In genomic region chr14:28181070-28181825, GRCm38 (mm10) we compare ENCODE assay signal across 23 mouse cellular contexts.
DNase-seq lines count a peak whose midpoint lies in the region; ATAC-seq lines count a peak whose summit lies in the region.
"Had no signal": no experiment of that assay in that cellular context is flagged by ENCODE, and none has a peak within 500 bp of the region (broad histone marks: within the 10 kb centered on the region; RNA-seq: fewer than 3 reads in every experiment).

No protein-coding gene starts in this region.

- H3K9ac ChIP-seq in heart, embryonic 11.5 days (ENCODE audit: low read depth, low read length): no peak overlapping the region
- no peak overlapping the region for H3K9ac ChIP-seq in midbrain, embryonic 16.5 days (ENCODE audit: low read depth, low read length)
- H3K9ac ChIP-seq: forebrain, embryonic 15.5 days; hindbrain, embryonic 15.5 days; kidney, embryonic 15.5 days; limb, embryonic 13.5 days; liver, embryonic 13.5 days; midbrain, embryonic 13.5 days; neural tube, embryonic 13.5 days had no signal

- no peak for ATAC-seq in heart, embryonic 11.5 days (replicated peaks; ENCODE audit: insufficient number of reproducible peaks, low FRiP score, low TSS enrichment)
- no peak for ATAC-seq in midbrain, embryonic 16.5 days
- no peak for ATAC-seq in megakaryocyte progenitor cell, adult 5-6 weeks (replicated peaks; ENCODE audit: poor library complexity)
- ATAC-seq: forebrain, embryonic 15.5 days; intestine, postnatal 0 days; midbrain, embryonic 13.5 days had no signal

- H3K4me3 ChIP-seq in heart, embryonic 11.5 days (ENCODE audit: low read depth, low read length): no peak overlapping the region
- no peak overlapping the region for H3K4me3 ChIP-seq in midbrain, embryonic 10.5 days
- no peak overlapping the region for H3K4me3 ChIP-seq in midbrain, embryonic 16.5 days (ENCODE audit: low read depth, low read length)
- no peak overlapping the region for H3K4me3 ChIP-seq in heart, embryonic 10.5 days
- H3K4me3 ChIP-seq: forebrain, embryonic 15.5 days; hindbrain, embryonic 15.5 days; kidney, embryonic 15.5 days; limb, embryonic 13.5 days; liver, embryonic 13.5 days; midbrain, embryonic 13.5 days; neural tube, embryonic 13.5 days had no signal

- no peaks in the 10 kb centered on the region for H3K9me3 ChIP-seq in heart, embryonic 11.5 days (replicated peaks; ENCODE audit: control insufficient read depth, low read length)
- no peaks in the 10 kb centered on the region for H3K9me3 ChIP-seq in midbrain, embryonic 10.5 days (replicated peaks)
- no peaks in the 10 kb centered on the region for H3K9me3 ChIP-seq in midbrain, embryonic 16.5 days (replicated peaks; ENCODE audit: control insufficient read depth, low read length, poor library complexity, severe bottlenecking)
- H3K9me3 ChIP-seq in heart, embryonic 10.5 days: no peaks in the 10 kb centered on the region
- H3K9me3 ChIP-seq: forebrain, embryonic 15.5 days; hindbrain, embryonic 15.5 days; kidney, embryonic 15.5 days; limb, embryonic 13.5 days; liver, embryonic 13.5 days; midbrain, embryonic 13.5 days; neural tube, embryonic 13.5 days had no signal

- no peaks in the 10 kb centered on the region for H3K4me1 ChIP-seq in heart, embryonic 11.5 days (ENCODE audit: control insufficient read depth, insufficient read depth, low read length)
- H3K4me1 ChIP-seq in midbrain, embryonic 10.5 days: peaks cover 14% of the 10 kb centered on the region
- no peaks in the 10 kb centered on the region for H3K4me1 ChIP-seq in midbrain, embryonic 16.5 days (ENCODE audit: control insufficient read depth, insufficient read depth, low read length)
- peaks cover 13% of the 10 kb centered on the region for H3K4me1 ChIP-seq in heart, embryonic 10.5 days
- H3K4me1 ChIP-seq: forebrain, embryonic 15.5 days; hindbrain, embryonic 15.5 days; kidney, embryonic 15.5 days; limb, embryonic 13.5 days; liver, embryonic 13.5 days; midbrain, embryonic 13.5 days; neural tube, embryonic 13.5 days had no signal

- H3K27me3 ChIP-seq in heart, embryonic 11.5 days (ENCODE audit: control insufficient read depth, insufficient read depth, low read length): no peaks in the 10 kb centered on the region
- no peaks in the 10 kb centered on the region for H3K27me3 ChIP-seq in midbrain, embryonic 10.5 days (ENCODE audit: low read depth, poor library complexity, severe bottlenecking)
- no peaks in the 10 kb centered on the region for H3K27me3 ChIP-seq in midbrain, embryonic 16.5 days (ENCODE audit: control insufficient read depth, insufficient read depth, low read depth, low read length)
- no peaks in the 10 kb centered on the region for H3K27me3 ChIP-seq in heart, embryonic 10.5 days (ENCODE audit: insufficient read depth, poor library complexity, severe bottlenecking)
- H3K27me3 ChIP-seq: forebrain, embryonic 15.5 days; hindbrain, embryonic 15.5 days; kidney, embryonic 15.5 days; limb, embryonic 13.5 days; liver, embryonic 13.5 days; midbrain, embryonic 13.5 days; neural tube, embryonic 13.5 days had no signal

- no peak overlapping the region for H3K4me2 ChIP-seq in heart, embryonic 11.5 days
- no peak overlapping the region for H3K4me2 ChIP-seq in midbrain, embryonic 16.5 days (ENCODE audit: low read length)
- H3K4me2 ChIP-seq: forebrain, embryonic 15.5 days; hindbrain, embryonic 15.5 days; kidney, embryonic 15.5 days; limb, embryonic 13.5 days; liver, embryonic 13.5 days; midbrain, embryonic 13.5 days; neural tube, embryonic 13.5 days had no signal

- no peak overlapping the region; the same call in 1 of the 2 replicates for H3K27ac ChIP-seq in heart, embryonic 11.5 days (ENCODE audit: low read depth, low read length)
- H3K27ac ChIP-seq in midbrain, embryonic 10.5 days (replicated peaks): 0 out of 2 replicates have a peak overlapping the region, but pooled peaks have one; percentile 28
- no peak overlapping the region for H3K27ac ChIP-seq in midbrain, embryonic 16.5 days (ENCODE audit: low read length)
- peak overlapping the region; percentile 59; the same call in 1 of the 2 replicates for H3K27ac ChIP-seq in heart, embryonic 10.5 days
- H3K27ac ChIP-seq: forebrain, embryonic 15.5 days; hindbrain, embryonic 15.5 days; kidney, embryonic 15.5 days; limb, embryonic 13.5 days; liver, embryonic 13.5 days; macrophage; midbrain, embryonic 13.5 days; neural tube, embryonic 13.5 days had no signal

- H3K36me3 ChIP-seq in heart, embryonic 11.5 days (ENCODE audit: control insufficient read depth, insufficient read depth, low read length): no peaks in the 10 kb centered on the region
- no peaks in the 10 kb centered on the region for H3K36me3 ChIP-seq in midbrain, embryonic 10.5 days
- no peaks in the 10 kb centered on the region for H3K36me3 ChIP-seq in midbrain, embryonic 16.5 days (ENCODE audit: control insufficient read depth, insufficient read depth, low read length)
- no peaks in the 10 kb centered on the region for H3K36me3 ChIP-seq in heart, embryonic 10.5 days
- H3K36me3 ChIP-seq: forebrain, embryonic 15.5 days; hindbrain, embryonic 15.5 days; kidney, embryonic 15.5 days; limb, embryonic 13.5 days; liver, embryonic 13.5 days; midbrain, embryonic 13.5 days; neural tube, embryonic 13.5 days had no signal

- peak; percentile 24 for DNase-seq in heart, adult 8-10 months (ENCODE audit: low spot score)
- no peak for DNase-seq in midbrain, embryonic 10.5 days (ENCODE audit: low spot score)
- no peak for DNase-seq in heart, embryonic 10.5 days (ENCODE audit: low spot score)
- DNase-seq in left cerebral cortex, postnatal 36 days (ENCODE audit: low spot score in 2 of 2): no peak
- DNase-seq: adrenal gland, adult 8-10 months; B cell, adult 2 months; cerebellum, adult 9-10 months; gastrocnemius, postnatal 25 days; liver, embryonic 13.5 days; right cerebral cortex, postnatal 14 days; spleen, adult 18-20 months; thymus, postnatal 36 days had no signal

- WGBS in heart, embryonic 11.5 days (ENCODE audit: insufficient replicate concordance): 20% methylated on average over 4 of the region's 4 CpGs
- WGBS in midbrain, embryonic 10.5 days: 32% methylated on average over 4 of the region's 4 CpGs
- 19% methylated on average over 4 of the region's 4 CpGs for WGBS in midbrain, embryonic 16.5 days
- 19% methylated on average over 4 of the region's 4 CpGs for WGBS in heart, embryonic 10.5 days

- intact Hi-C loops in left cerebral cortex, postnatal 36 days (cut with DNase I): no loop called here

Comparison
In these comparisons a context has a peak if more than half of its experiments do, and no peak if none do; other contexts are left out.
1. H3K27ac ChIP-seq: peak in midbrain, embryonic 10.5 days (single experiment) and heart, embryonic 10.5 days (single experiment); none in heart, embryonic 11.5 days (single experiment) and midbrain, embryonic 16.5 days (single experiment).